Mouse (Mus musculus): ENCODE data around the gene Krt33a. TPM values are rescaled to one million over a fixed set of nuclear protein-coding genes. Genes with fewer than 3 reads are reported as not detected.

The Krt33a gene
- polyA plus RNA-seq, 1 experiment from 2014 or later = not detected

- Histone ChIP-seq H3K27ac (ENCODE audit: low read length) (no peak overlapping the region), H3K27me3 (ENCODE audit: insufficient read depth, low read length) (peaks cover 9% of the 10 kb centered on the region), H3K36me3 (ENCODE audit: insufficient read depth, low read length) (no peaks in the 10 kb centered on the region), H3K4me3 (ENCODE audit: low read length) (no peak overlapping the region), H3K4me1 (ENCODE audit: insufficient read depth, low read length) (peaks cover 7% of the 10 kb centered on the region; the same call in 1 of the 2 replicates), H3K4me2 (replicated peaks; ENCODE audit: low read depth, low read length) (no peak overlapping the region), H3K9ac (replicated peaks; ENCODE audit: low read length) (no peak overlapping the region), H3K9me3 (ENCODE audit: low read length) (no peaks in the 10 kb centered on the region)
- WGBS = 83% methylated on average over 6 of the region's 6 CpGs
- no peak for ATAC-seq (ENCODE audit: low FRiP score, low TSS enrichment)
Measured at GRCm38 (mm10) chr11:99989881-99990405, 26.1 kb downstream of the Krt33a start.

- no peak for ATAC-seq (ENCODE audit: low FRiP score, low TSS enrichment)
- H3K36me3 ChIP-seq (ENCODE audit: insufficient read depth, low read length) = no peaks in the 10 kb centered on the region
Measured at GRCm38 (mm10) chr11:99988530-99988929, 27.5 kb downstream of the Krt33a start.

GRCm38 (mm10) chr11:99986180-99986647, 29.8 kb downstream of the Krt33a start, which contains the start of gene Krtap16-1:
TSS of gene Krtap16-1 (minus strand) at chr11:99986597.
- H3K36me3 ChIP-seq (ENCODE audit: insufficient read depth, low read length) = no peaks in the 10 kb centered on the region
- H3K27ac ChIP-seq (ENCODE audit: low read length) = no peak within 1 kb of the TSS
- no peaks in the 10 kb centered on the region for H3K27me3 ChIP-seq (ENCODE audit: insufficient read depth, low read length)
- 66% methylated on average over 8 of the region's 8 CpGs for WGBS
- H3K4me2 ChIP-seq (replicated peaks; ENCODE audit: low read depth, low read length) = no peak within 1 kb of the TSS
- H3K9me3 ChIP-seq (ENCODE audit: low read length) = no peaks in the 10 kb centered on the region
- H3K4me3 ChIP-seq (ENCODE audit: low read length) = no peak within 1 kb of the TSS
- ATAC-seq (ENCODE audit: low FRiP score, low TSS enrichment) = no peak
- H3K4me1 ChIP-seq (ENCODE audit: insufficient read depth, low read length) = no peaks in the 10 kb centered on the region
- no peak within 1 kb of the TSS for H3K9ac ChIP-seq (replicated peaks; ENCODE audit: low read length)

More at GRCm38 (mm10) chr11:99988530-99988929, 27.5 kb downstream of the Krt33a start:
- H3K27ac ChIP-seq (ENCODE audit: low read length) = no peak overlapping the region
- 93% methylated on average over 3 of the region's 3 CpGs for WGBS
- H3K4me2 ChIP-seq (replicated peaks; ENCODE audit: low read depth, low read length) = no peak overlapping the region
- no peaks in the 10 kb centered on the region; the same call in 1 of the 2 replicates for H3K27me3 ChIP-seq (ENCODE audit: insufficient read depth, low read length)
- H3K9me3 ChIP-seq (ENCODE audit: low read length) = no peaks in the 10 kb centered on the region
- peaks cover 3% of the 10 kb centered on the region; the same call in 1 of the 2 replicates for H3K4me1 ChIP-seq (ENCODE audit: insufficient read depth, low read length)
- no peak overlapping the region for H3K9ac ChIP-seq (replicated peaks; ENCODE audit: low read length)
- no peak overlapping the region for H3K4me3 ChIP-seq (ENCODE audit: low read length)

GRCm38 (mm10) chr11:99985291-99986092, 30.5 kb downstream of the Krt33a start:
- no peaks in the 10 kb centered on the region for H3K36me3 ChIP-seq (ENCODE audit: insufficient read depth, low read length)
- no peak overlapping the region for H3K4me3 ChIP-seq (ENCODE audit: low read length)
- H3K4me2 ChIP-seq (replicated peaks; ENCODE audit: low read depth, low read length) = no peak overlapping the region
- H3K27ac ChIP-seq (ENCODE audit: low read length) = no peak overlapping the region
- ATAC-seq (ENCODE audit: low FRiP score, low TSS enrichment) = no peak
- no peaks in the 10 kb centered on the region for H3K27me3 ChIP-seq (ENCODE audit: insufficient read depth, low read length)
- H3K9me3 ChIP-seq (ENCODE audit: low read length) = no peaks in the 10 kb centered on the region
- H3K9ac ChIP-seq (replicated peaks; ENCODE audit: low read length) = no peak overlapping the region
- 75% methylated on average over 20 of the region's 20 CpGs for WGBS
- no peaks in the 10 kb centered on the region for H3K4me1 ChIP-seq (ENCODE audit: insufficient read depth, low read length)

- H3K36me3 ChIP-seq (ENCODE audit: insufficient read depth, low read length) = no peaks in the 10 kb centered on the region
- H3K4me2 ChIP-seq (replicated peaks; ENCODE audit: low read depth, low read length) = no peak overlapping the region
- H3K4me1 ChIP-seq (ENCODE audit: insufficient read depth, low read length) = no peaks in the 10 kb centered on the region
- 97% methylated on average over 1 of the region's 1 CpGs for WGBS
- H3K9ac ChIP-seq (replicated peaks; ENCODE audit: low read length) = no peak overlapping the region
- H3K9me3 ChIP-seq (ENCODE audit: low read length) = no peaks in the 10 kb centered on the region
- no peaks in the 10 kb centered on the region for H3K27me3 ChIP-seq (ENCODE audit: insufficient read depth, low read length)
- ATAC-seq (ENCODE audit: low FRiP score, low TSS enrichment) = no peak
- no peak overlapping the region for H3K27ac ChIP-seq (ENCODE audit: low read length)
- H3K4me3 ChIP-seq (ENCODE audit: low read length) = no peak overlapping the region
Measured at GRCm38 (mm10) chr11:99983442-99983841, 32.6 kb downstream of the Krt33a start.

- ATAC-seq (ENCODE audit: low FRiP score, low TSS enrichment) = no peak
- H3K27me3 ChIP-seq (ENCODE audit: insufficient read depth, low read length) = no peaks in the 10 kb centered on the region
- H3K9ac ChIP-seq (replicated peaks; ENCODE audit: low read length) = no peak overlapping the region
- H3K4me1 ChIP-seq (ENCODE audit: insufficient read depth, low read length) = no peaks in the 10 kb centered on the region
- no peak overlapping the region for H3K4me3 ChIP-seq (ENCODE audit: low read length)
- H3K4me2 ChIP-seq (replicated peaks; ENCODE audit: low read depth, low read length) = no peak overlapping the region
- no peaks in the 10 kb centered on the region for H3K36me3 ChIP-seq (ENCODE audit: insufficient read depth, low read length)
- no peaks in the 10 kb centered on the region for H3K9me3 ChIP-seq (ENCODE audit: low read length)
- WGBS = 84% methylated on average over 9 of the region's 9 CpGs
- H3K27ac ChIP-seq (ENCODE audit: low read length) = no peak overlapping the region
Measured at GRCm38 (mm10) chr11:99982731-99983130, 33.3 kb downstream of the Krt33a start.

GRCm38 (mm10) chr11:99978953-99979352, 37.1 kb downstream of the Krt33a start, which contains the start of gene Krtap29-1:
TSS of gene Krtap29-1 (minus strand) at chr11:99979053.
- WGBS = 59% methylated on average over 5 of the region's 5 CpGs
- no peak within 1 kb of the TSS for H3K9ac ChIP-seq (replicated peaks; ENCODE audit: low read length)
- H3K9me3 ChIP-seq (ENCODE audit: low read length) = no peaks in the 10 kb centered on the region
- H3K4me1 ChIP-seq (ENCODE audit: insufficient read depth, low read length) = no peaks in the 10 kb centered on the region
- no peaks in the 10 kb centered on the region for H3K27me3 ChIP-seq (ENCODE audit: insufficient read depth, low read length)
- H3K27ac ChIP-seq (ENCODE audit: low read length) = no peak within 1 kb of the TSS
- H3K36me3 ChIP-seq (ENCODE audit: insufficient read depth, low read length) = no peaks in the 10 kb centered on the region
- no peak for ATAC-seq (ENCODE audit: low FRiP score, low TSS enrichment)
- H3K4me3 ChIP-seq (ENCODE audit: low read length) = no peak within 1 kb of the TSS
- no peak within 1 kb of the TSS for H3K4me2 ChIP-seq (replicated peaks; ENCODE audit: low read depth, low read length)

- no peak for ATAC-seq (ENCODE audit: low FRiP score, low TSS enrichment)
- Histone ChIP-seq H3K9ac (replicated peaks; ENCODE audit: low read length) (no peak overlapping the region), H3K27ac (ENCODE audit: low read length) (no peak overlapping the region), H3K9me3 (ENCODE audit: low read length) (no peaks in the 10 kb centered on the region), H3K4me2 (replicated peaks; ENCODE audit: low read depth, low read length) (no peak overlapping the region), H3K4me1 (ENCODE audit: insufficient read depth, low read length) (no peaks in the 10 kb centered on the region), H3K36me3 (ENCODE audit: insufficient read depth, low read length) (no peaks in the 10 kb centered on the region), H3K27me3 (ENCODE audit: insufficient read depth, low read length) (no peaks in the 10 kb centered on the region), H3K4me3 (ENCODE audit: low read length) (no peak overlapping the region)
- WGBS = 47% methylated on average over 2 of the region's 2 CpGs
Measured at GRCm38 (mm10) chr11:99965961-99966360, 50.1 kb downstream of the Krt33a start.

GRCm38 (mm10) chr11:99964213-99964612, 51.8 kb downstream of the Krt33a start:
- 42% methylated on average over 6 of the region's 6 CpGs for WGBS
- Histone ChIP-seq H3K27me3 (ENCODE audit: insufficient read depth, low read length) (no peaks in the 10 kb centered on the region), H3K27ac (ENCODE audit: low read length) (no peak overlapping the region), H3K4me3 (ENCODE audit: low read length) (no peak overlapping the region), H3K4me2 (replicated peaks; ENCODE audit: low read depth, low read length) (no peak overlapping the region), H3K9me3 (ENCODE audit: low read length) (no peaks in the 10 kb centered on the region), H3K9ac (replicated peaks; ENCODE audit: low read length) (no peak overlapping the region), H3K4me1 (ENCODE audit: insufficient read depth, low read length) (no peaks in the 10 kb centered on the region), H3K36me3 (ENCODE audit: insufficient read depth, low read length) (no peaks in the 10 kb centered on the region)
- ATAC-seq (ENCODE audit: low FRiP score, low TSS enrichment) = no peak

All from kidney, embryonic 16.5 days (tissue).